Mouse (Mus musculus): ENCODE results near the gene Dlk2. TPM values are rescaled to one million over a fixed set of nuclear protein-coding genes. Genes with fewer than 3 reads are reported as not detected.

Gene Dlk2
- polyA plus RNA-seq, 1 experiment from 2014 or later, result 13.7 TPM

- ATAC-seq (ENCODE audit: low FRiP score, low TSS enrichment) (no peak), DNase-seq (no peak)
- Histone ChIP-seq H3K27ac (replicated peaks; ENCODE audit: low read depth, low read length) (peak overlapping the region; percentile 79), H3K27me3 (ENCODE audit: control insufficient read depth, insufficient read depth, low read length) (peaks cover 36% of the 10 kb centered on the region), H3K4me2 (ENCODE audit: low read length) (peak overlapping the region; percentile 92), H3K9ac (replicated peaks; ENCODE audit: low read length) (peak overlapping the region; percentile 80; the same call in 1 of the 2 replicates), H3K4me3 (replicated peaks; ENCODE audit: low read depth, low read length) (peak overlapping the region; percentile 78), H3K36me3 (ENCODE audit: control insufficient read depth, insufficient read depth, low read length) (no peaks in the 10 kb centered on the region; the same call in 1 of the 2 replicates), H3K4me1 (ENCODE audit: control insufficient read depth, insufficient read depth, low read length) (no peaks in the 10 kb centered on the region; the same call in 1 of the 2 replicates), H3K9me3 (ENCODE audit: control insufficient read depth, low read length) (no peaks in the 10 kb centered on the region)
- 10% methylated on average over 6 of the region's 6 CpGs for WGBS
Observed at GRCm38 (mm10) chr17:46297028-46297363, 225 bp upstream of the Dlk2 start.

GRCm38 (mm10) chr17:46298220-46298913, 1.1 kb downstream of the Dlk2 start:
- H3K4me1 ChIP-seq (ENCODE audit: control insufficient read depth, insufficient read depth, low read length), result no peaks in the 10 kb centered on the region; the same call in 1 of the 2 replicates
- whole genome bisulfite sequencing, result under 1% methylated on average over 45 of the region's 48 CpGs
- no peaks in the 10 kb centered on the region for H3K9me3 ChIP-seq (ENCODE audit: control insufficient read depth, low read length)
- peaks cover 8% of the 10 kb centered on the region for H3K36me3 ChIP-seq (ENCODE audit: control insufficient read depth, insufficient read depth, low read length)
- peak overlapping the region; percentile 80 for H3K9ac ChIP-seq (replicated peaks; ENCODE audit: low read length)
- peak overlapping the region; percentile 92 for H3K4me2 ChIP-seq (ENCODE audit: low read length)
- H3K4me3 ChIP-seq (replicated peaks; ENCODE audit: low read depth, low read length), result peak overlapping the region; percentile 78
- peaks cover 36% of the 10 kb centered on the region for H3K27me3 ChIP-seq (ENCODE audit: control insufficient read depth, insufficient read depth, low read length)
- peak overlapping the region; percentile 79 for H3K27ac ChIP-seq (replicated peaks; ENCODE audit: low read depth, low read length)
- DNase-seq (peak; percentile 92), ATAC-seq (ENCODE audit: low FRiP score, low TSS enrichment) (peak; percentile 82)

- ATAC-seq (ENCODE audit: low FRiP score, low TSS enrichment), result no peak
- H3K9me3 ChIP-seq (ENCODE audit: control insufficient read depth, low read length), result no peaks in the 10 kb centered on the region
- H3K27me3 ChIP-seq (ENCODE audit: control insufficient read depth, insufficient read depth, low read length), result peaks cover 14% of the 10 kb centered on the region; the same call in 1 of the 2 replicates
- 84% methylated on average over 12 of the region's 12 CpGs for WGBS
- no peak overlapping the region for H3K4me3 ChIP-seq (replicated peaks; ENCODE audit: low read depth, low read length)
- no peak overlapping the region for H3K4me2 ChIP-seq (ENCODE audit: low read length)
- H3K4me1 ChIP-seq (ENCODE audit: control insufficient read depth, insufficient read depth, low read length), result no peaks in the 10 kb centered on the region; the same call in 1 of the 2 replicates
- H3K27ac ChIP-seq (replicated peaks; ENCODE audit: low read depth, low read length), result no peak overlapping the region
- peaks cover 33% of the 10 kb centered on the region for H3K36me3 ChIP-seq (ENCODE audit: control insufficient read depth, insufficient read depth, low read length)
- H3K9ac ChIP-seq (replicated peaks; ENCODE audit: low read length), result no peak overlapping the region
- DNase-seq, result no peak
Observed at GRCm38 (mm10) chr17:46301892-46302291, 4.7 kb downstream of the Dlk2 start.

GRCm38 (mm10) chr17:46304184-46304583, 7.0 kb downstream of the Dlk2 start:
- no peak overlapping the region for H3K27ac ChIP-seq (replicated peaks; ENCODE audit: low read depth, low read length)
- no peak overlapping the region for H3K4me2 ChIP-seq (ENCODE audit: low read length)
- no peaks in the 10 kb centered on the region for H3K9me3 ChIP-seq (ENCODE audit: control insufficient read depth, low read length)
- no peak for ATAC-seq (ENCODE audit: low FRiP score, low TSS enrichment)
- no peak overlapping the region for H3K9ac ChIP-seq (replicated peaks; ENCODE audit: low read length)
- 89% methylated on average over 9 of the region's 9 CpGs for WGBS
- DNase-seq, result no peak
- H3K4me1 ChIP-seq (ENCODE audit: control insufficient read depth, insufficient read depth, low read length), result no peaks in the 10 kb centered on the region
- no peak overlapping the region for H3K4me3 ChIP-seq (replicated peaks; ENCODE audit: low read depth, low read length)
- H3K27me3 ChIP-seq (ENCODE audit: control insufficient read depth, insufficient read depth, low read length), result peaks cover 10% of the 10 kb centered on the region; the same call in 1 of the 2 replicates
- H3K36me3 ChIP-seq (ENCODE audit: control insufficient read depth, insufficient read depth, low read length), result peaks cover 33% of the 10 kb centered on the region

GRCm38 (mm10) chr17:46306956-46307355, 9.7 kb downstream of the Dlk2 start:
- H3K4me3 ChIP-seq (replicated peaks; ENCODE audit: low read depth, low read length), result no peak overlapping the region
- no peak overlapping the region for H3K27ac ChIP-seq (replicated peaks; ENCODE audit: low read depth, low read length)
- H3K9me3 ChIP-seq (ENCODE audit: control insufficient read depth, low read length), result no peaks in the 10 kb centered on the region
- H3K9ac ChIP-seq (replicated peaks; ENCODE audit: low read length), result no peak overlapping the region
- 94% methylated on average over 15 of the region's 15 CpGs for WGBS
- no peak for DNase-seq
- no peak overlapping the region for H3K4me2 ChIP-seq (ENCODE audit: low read length)
- no peaks in the 10 kb centered on the region for H3K27me3 ChIP-seq (ENCODE audit: control insufficient read depth, insufficient read depth, low read length)
- H3K4me1 ChIP-seq (ENCODE audit: control insufficient read depth, insufficient read depth, low read length), result no peaks in the 10 kb centered on the region
- peaks cover 41% of the 10 kb centered on the region for H3K36me3 ChIP-seq (ENCODE audit: control insufficient read depth, insufficient read depth, low read length)
- ATAC-seq (ENCODE audit: low FRiP score, low TSS enrichment), result no peak

GRCm38 (mm10) chr17:46309835-46310234, 12.6 kb downstream of the Dlk2 start:
- no peak overlapping the region for H3K27ac ChIP-seq (replicated peaks; ENCODE audit: low read depth, low read length)
- H3K4me2 ChIP-seq (ENCODE audit: low read length), result no peak overlapping the region
- 85% methylated on average over 12 of the region's 12 CpGs for WGBS
- H3K27me3 ChIP-seq (ENCODE audit: control insufficient read depth, insufficient read depth, low read length), result no peaks in the 10 kb centered on the region
- ATAC-seq (ENCODE audit: low FRiP score, low TSS enrichment), result no peak
- no peak overlapping the region for H3K9ac ChIP-seq (replicated peaks; ENCODE audit: low read length)
- no peaks in the 10 kb centered on the region for H3K9me3 ChIP-seq (ENCODE audit: control insufficient read depth, low read length)
- no peak overlapping the region for H3K4me3 ChIP-seq (replicated peaks; ENCODE audit: low read depth, low read length)
- no peaks in the 10 kb centered on the region for H3K4me1 ChIP-seq (ENCODE audit: control insufficient read depth, insufficient read depth, low read length)
- H3K36me3 ChIP-seq (ENCODE audit: control insufficient read depth, insufficient read depth, low read length), result peaks cover 24% of the 10 kb centered on the region
- DNase-seq, result no peak

GRCm38 (mm10) chr17:46310515-46310914, 13.3 kb downstream of the Dlk2 start:
- ATAC-seq (ENCODE audit: low FRiP score, low TSS enrichment) (no peak), DNase-seq (no peak)
- no peak overlapping the region for H3K4me2 ChIP-seq (ENCODE audit: low read length)
- no peak overlapping the region for H3K9ac ChIP-seq (replicated peaks; ENCODE audit: low read length)
- no peaks in the 10 kb centered on the region for H3K9me3 ChIP-seq (ENCODE audit: control insufficient read depth, low read length)
- H3K27me3 ChIP-seq (ENCODE audit: control insufficient read depth, insufficient read depth, low read length), result no peaks in the 10 kb centered on the region
- no peak overlapping the region for H3K27ac ChIP-seq (replicated peaks; ENCODE audit: low read depth, low read length)
- H3K4me3 ChIP-seq (replicated peaks; ENCODE audit: low read depth, low read length), result no peak overlapping the region
- no peaks in the 10 kb centered on the region for H3K4me1 ChIP-seq (ENCODE audit: control insufficient read depth, insufficient read depth, low read length)
- peaks cover 17% of the 10 kb centered on the region for H3K36me3 ChIP-seq (ENCODE audit: control insufficient read depth, insufficient read depth, low read length)
- WGBS, result 88% methylated on average over 10 of the region's 10 CpGs

GRCm38 (mm10) chr17:46313135-46313715, 16.0 kb downstream of the Dlk2 start:
- H3K27ac ChIP-seq (replicated peaks; ENCODE audit: low read depth, low read length), result no peak overlapping the region
- no peak overlapping the region for H3K4me2 ChIP-seq (ENCODE audit: low read length)
- 89% methylated on average over 9 of the region's 9 CpGs for WGBS
- H3K9ac ChIP-seq (replicated peaks; ENCODE audit: low read length), result no peak overlapping the region
- no peaks in the 10 kb centered on the region for H3K4me1 ChIP-seq (ENCODE audit: control insufficient read depth, insufficient read depth, low read length)
- DNase-seq (no peak), ATAC-seq (ENCODE audit: low FRiP score, low TSS enrichment) (no peak)
- H3K9me3 ChIP-seq (ENCODE audit: control insufficient read depth, low read length), result no peaks in the 10 kb centered on the region
- no peak overlapping the region for H3K4me3 ChIP-seq (replicated peaks; ENCODE audit: low read depth, low read length)
- no peaks in the 10 kb centered on the region for H3K27me3 ChIP-seq (ENCODE audit: control insufficient read depth, insufficient read depth, low read length)
- peaks cover 13% of the 10 kb centered on the region; the same call in 1 of the 2 replicates for H3K36me3 ChIP-seq (ENCODE audit: control insufficient read depth, insufficient read depth, low read length)

- 93% methylated on average over 10 of the region's 10 CpGs for WGBS
- no peak for ATAC-seq (ENCODE audit: low FRiP score, low TSS enrichment)
Observed at GRCm38 (mm10) chr17:46315813-46316212, 18.6 kb downstream of the Dlk2 start.

More at GRCm38 (mm10) chr17:46315813-46316212, 18.6 kb downstream of the Dlk2 start:
- Histone ChIP-seq H3K4me1 (ENCODE audit: control insufficient read depth, insufficient read depth, low read length) (no peaks in the 10 kb centered on the region), H3K9me3 (ENCODE audit: control insufficient read depth, low read length) (no peaks in the 10 kb centered on the region), H3K36me3 (ENCODE audit: control insufficient read depth, insufficient read depth, low read length) (peaks cover 5% of the 10 kb centered on the region; the same call in 1 of the 2 replicates), H3K9ac (replicated peaks; ENCODE audit: low read length) (no peak overlapping the region), H3K27ac (replicated peaks; ENCODE audit: low read depth, low read length) (no peak overlapping the region), H3K4me3 (replicated peaks; ENCODE audit: low read depth, low read length) (no peak overlapping the region), H3K4me2 (ENCODE audit: low read length) (no peak overlapping the region), H3K27me3 (ENCODE audit: control insufficient read depth, insufficient read depth, low read length) (no peaks in the 10 kb centered on the region)
- no peak for DNase-seq

Data from midbrain, embryonic 14.5 days (tissue).